In the genomic region with DNA sequence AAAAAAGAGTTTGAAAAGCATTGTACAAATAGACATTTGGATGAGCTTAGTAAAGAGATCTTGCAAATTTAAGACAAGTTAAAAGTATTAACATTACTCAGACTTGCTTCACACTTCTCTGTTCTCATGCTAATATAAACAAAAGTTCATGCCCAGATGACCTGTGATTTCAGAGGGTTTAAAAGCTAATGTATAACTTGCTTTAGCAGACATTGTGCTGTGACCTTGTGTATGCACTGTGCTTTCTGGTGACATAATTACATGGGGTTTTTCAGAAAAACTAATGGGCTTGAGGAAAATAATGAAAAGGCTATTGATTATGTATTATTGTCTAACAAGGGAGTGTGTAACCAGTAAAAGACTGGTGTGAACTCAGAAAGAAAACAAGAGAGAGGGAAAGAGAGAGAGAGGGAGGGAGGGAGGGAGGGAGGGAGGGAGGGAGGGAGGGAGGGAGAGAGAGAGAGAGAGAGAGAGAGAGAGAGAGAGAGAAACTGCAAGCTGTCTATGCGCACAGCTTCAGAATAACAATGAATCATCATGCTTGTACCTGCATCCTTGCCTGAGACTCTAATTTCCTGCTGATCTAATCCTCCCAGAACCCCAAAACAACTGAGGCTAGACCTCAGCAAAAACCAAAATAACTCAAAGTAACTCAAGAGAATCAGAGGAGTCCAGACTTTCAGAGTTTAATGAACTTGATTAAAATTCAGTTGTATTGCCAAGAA, we compare ENCODE assay signal across 27 mouse cellular contexts.
DNase-seq lines count a peak whose midpoint lies in the region; ATAC-seq and TF ChIP-seq lines count a peak whose summit lies in the region.
"Had no signal": no experiment of that assay in that cellular context is flagged by ENCODE, and none has a peak within 500 bp of the region (broad histone marks: within the 10 kb centered on the region; RNA-seq: fewer than 3 reads in every experiment).

No protein-coding gene starts in this region.

- TF ChIP-seq CTCF in kidney, adult 2 months (conservative IDR thresholded peaks at IDR 0.05; ENCODE audit: insufficient read depth, insufficient read length, low read depth, low read length): no peak
- TF ChIP-seq CTCF in liver, adult 2 months (IDR thresholded peaks at IDR 0.05; ENCODE audit: low read depth, low read length): no peak
- TF ChIP-seq CTCF in liver, postnatal 0 days (IDR thresholded peaks at IDR 0.05; ENCODE audit: low read depth): no peak

- no peaks in the 10 kb centered on the region for H3K27me3 ChIP-seq in kidney, adult 2 months (replicated peaks; ENCODE audit: control insufficient read depth, insufficient read depth, low read length)
- no peaks in the 10 kb centered on the region for H3K27me3 ChIP-seq in liver, adult 2 months (ENCODE audit: control insufficient read depth, insufficient read depth, low read length)
- H3K27me3 ChIP-seq in liver, embryonic 11.5 days (replicated peaks; ENCODE audit: control insufficient read depth, insufficient read depth, low read length): no peaks in the 10 kb centered on the region
- no peaks in the 10 kb centered on the region for H3K27me3 ChIP-seq in liver, postnatal 0 days (ENCODE audit: insufficient read depth, low read length)
- H3K27me3 ChIP-seq in liver, embryonic 12.5 days (replicated peaks): no peaks in the 10 kb centered on the region
- H3K27me3 ChIP-seq: CH12.LX; embryonic facial prominence, embryonic 13.5 days; embryonic facial prominence, embryonic 15.5 days; forebrain, embryonic 12.5 days had no signal

- no peaks in the 10 kb centered on the region for H3K79me2 ChIP-seq in liver, adult 2 months (ENCODE audit: control insufficient read depth, insufficient read depth, low read length)

- ATAC-seq in liver, embryonic 11.5 days (replicated peaks; ENCODE audit: low FRiP score): no peak
- ATAC-seq in liver, postnatal 0 days: peak; percentile 97
- ATAC-seq in liver, embryonic 12.5 days: no peak
- ATAC-seq: CD4-positive, CD25-positive, alpha-beta regulatory T cell, adult 4 months; forebrain, embryonic 14.5 days; forebrain, embryonic 16.5 days had no signal

- H3K9me3 ChIP-seq in liver, embryonic 11.5 days (ENCODE audit: control insufficient read depth, low read length): no peaks in the 10 kb centered on the region
- no peaks in the 10 kb centered on the region for H3K9me3 ChIP-seq in liver, postnatal 0 days (ENCODE audit: low read length)
- H3K9me3 ChIP-seq in liver, embryonic 12.5 days (replicated peaks): no peaks in the 10 kb centered on the region
- H3K9me3 ChIP-seq: embryonic facial prominence, embryonic 13.5 days; embryonic facial prominence, embryonic 15.5 days; forebrain, embryonic 10.5 days; forebrain, embryonic 12.5 days; G1E had no signal

- TF ChIP-seq POLR2A in kidney, adult 2 months (IDR thresholded peaks at IDR 0.05; ENCODE audit: low read depth, low read length): no peak
- no peak for TF ChIP-seq POLR2A in liver, adult 2 months (IDR thresholded peaks at IDR 0.05; ENCODE audit: extremely low read depth, insufficient read depth, low read length)

- no peak overlapping the region for H3K4me2 ChIP-seq in liver, embryonic 11.5 days
- no peak overlapping the region for H3K4me2 ChIP-seq in liver, postnatal 0 days (ENCODE audit: low read depth, low read length)
- H3K4me2 ChIP-seq in liver, embryonic 12.5 days: no peak overlapping the region
- H3K4me2 ChIP-seq: embryonic facial prominence, embryonic 13.5 days; embryonic facial prominence, embryonic 15.5 days; forebrain, embryonic 12.5 days had no signal

- H3K4me1 ChIP-seq in kidney, adult 2 months (ENCODE audit: control insufficient read depth, insufficient read depth, low read length): no peaks in the 10 kb centered on the region
- H3K4me1 ChIP-seq in liver, adult 2 months (ENCODE audit: control insufficient read depth, insufficient read depth, low read length): no peaks in the 10 kb centered on the region
- no peaks in the 10 kb centered on the region for H3K4me1 ChIP-seq in liver, embryonic 11.5 days (replicated peaks; ENCODE audit: control insufficient read depth, insufficient read depth, low read length)
- no peaks in the 10 kb centered on the region for H3K4me1 ChIP-seq in liver, postnatal 0 days (ENCODE audit: insufficient read depth)
- H3K4me1 ChIP-seq in liver, embryonic 12.5 days: no peaks in the 10 kb centered on the region
- H3K4me1 ChIP-seq: embryonic facial prominence, embryonic 13.5 days; embryonic facial prominence, embryonic 15.5 days; forebrain, embryonic 12.5 days had no signal

- H3K9ac ChIP-seq in liver, adult 2 months (ENCODE audit: low read depth, low read length): no peak overlapping the region
- H3K9ac ChIP-seq in liver, embryonic 11.5 days (ENCODE audit: low read depth, low read length): no peak overlapping the region
- H3K9ac ChIP-seq in liver, postnatal 0 days (replicated peaks): no peak overlapping the region
- no peak overlapping the region for H3K9ac ChIP-seq in liver, embryonic 12.5 days
- H3K9ac ChIP-seq: embryonic facial prominence, embryonic 13.5 days; embryonic facial prominence, embryonic 15.5 days; forebrain, embryonic 12.5 days had no signal

- H3K4me3 ChIP-seq in kidney, adult 2 months (ENCODE audit: insufficient read depth, low read depth, low read length): no peak overlapping the region
- H3K4me3 ChIP-seq in liver, adult 2 months (ENCODE audit: insufficient read depth, low read depth, low read length): no peak overlapping the region
- no peak overlapping the region for H3K4me3 ChIP-seq in liver, embryonic 11.5 days (ENCODE audit: low read depth, low read length)
- no peak overlapping the region for H3K4me3 ChIP-seq in liver, postnatal 0 days (ENCODE audit: low read depth, low read length)
- H3K4me3 ChIP-seq in liver, embryonic 12.5 days: no peak overlapping the region
- H3K4me3 ChIP-seq: embryonic facial prominence, embryonic 13.5 days; embryonic facial prominence, embryonic 15.5 days; erythroblast, embryonic 14.5 days; forebrain, embryonic 10.5 days; forebrain, embryonic 12.5 days had no signal

- no peak overlapping the region for H3K27ac ChIP-seq in kidney, adult 2 months (ENCODE audit: insufficient read depth, low read depth, low read length)
- no peak overlapping the region for H3K27ac ChIP-seq in liver, adult 2 months (replicated peaks; ENCODE audit: insufficient read depth, low read depth, low read length)
- no peak overlapping the region for H3K27ac ChIP-seq in liver, embryonic 11.5 days (ENCODE audit: low read depth, low read length)
- peak overlapping the region; percentile 64 for H3K27ac ChIP-seq in liver, postnatal 0 days (ENCODE audit: low read depth)
- no peak overlapping the region for H3K27ac ChIP-seq in liver, embryonic 12.5 days
- H3K27ac ChIP-seq: embryonic facial prominence, embryonic 13.5 days; embryonic facial prominence, embryonic 15.5 days; forebrain, embryonic 10.5 days; forebrain, embryonic 12.5 days had no signal

- H3K36me3 ChIP-seq in kidney, adult 2 months (ENCODE audit: control insufficient read depth, insufficient read depth, low read length): no peaks in the 10 kb centered on the region
- H3K36me3 ChIP-seq in liver, adult 2 months (ENCODE audit: control insufficient read depth, insufficient read depth, low read length): no peaks in the 10 kb centered on the region
- no peaks in the 10 kb centered on the region for H3K36me3 ChIP-seq in liver, embryonic 11.5 days (ENCODE audit: control insufficient read depth, insufficient read depth, low read length)
- no peaks in the 10 kb centered on the region for H3K36me3 ChIP-seq in liver, postnatal 0 days (replicated peaks; ENCODE audit: insufficient read depth, low read length)
- H3K36me3 ChIP-seq in liver, embryonic 12.5 days: no peaks in the 10 kb centered on the region
- H3K36me3 ChIP-seq: embryonic facial prominence, embryonic 13.5 days; embryonic facial prominence, embryonic 15.5 days; forebrain, embryonic 10.5 days; forebrain, embryonic 12.5 days; G1E had no signal

- peak; percentile 11 for DNase-seq in kidney, adult 2 months
- DNase-seq in kidney, postnatal 10 days: no peak
- DNase-seq in liver, adult 2 months (ENCODE audit: extremely low read depth, low read depth, low spot score): peak; percentile 30
- DNase-seq in liver, embryonic 11.5 days (ENCODE audit: low spot score): no peak
- no peak for DNase-seq in liver, postnatal 0 days
- DNase-seq: adrenal gland, adult 2 months; adrenal gland, postnatal 10 days; adrenal gland, postnatal 25 days; B cell, adult 2 months; cerebellum, adult 11 months; cerebellum, adult 18-20 months; cerebellum, adult 8-10 months; cerebellum, adult 9-11 months; cerebellum, postnatal 14 days; cerebellum, postnatal 36 days; embryo, embryonic 11 days had no signal

- TF ChIP-seq EP300 in liver, postnatal 0 days (IDR thresholded peaks at IDR 0.05; ENCODE audit: low read depth): no peak

- 20% methylated on average over 1 of the region's 1 CpGs for WGBS in kidney, adult 2 months
- WGBS in liver, adult 2 months: 35% methylated on average over 1 of the region's 1 CpGs
- 67% methylated on average over 1 of the region's 1 CpGs for WGBS in liver, embryonic 11.5 days
- 40% methylated on average over 1 of the region's 1 CpGs for WGBS in liver, postnatal 0 days (ENCODE audit: insufficient replicate concordance)
- WGBS in liver, embryonic 12.5 days (ENCODE audit: insufficient replicate concordance): 45% methylated on average over 1 of the region's 1 CpGs

Comparison
In these comparisons a context has a peak if more than half of its experiments do, and no peak if none do; other contexts are left out.
1. DNase-seq: peak in kidney, adult 2 months (single experiment) and liver, adult 2 months (single experiment); none in kidney, postnatal 10 days (single experiment), liver, embryonic 11.5 days (single experiment) and liver, postnatal 0 days (single experiment).